Mouse (Mus musculus) heart, embryonic 15.5 days (tissue): ENCODE results near the gene Osbpl3. TPM values are rescaled to one million over a fixed set of nuclear protein-coding genes. Genes with fewer than 3 reads are reported as not detected.

Experiments used
- polyA plus RNA-seq: library from polyadenylated mRNA; unstranded; fragments of >200 nt; fragmentation: Nextera tagmentation; extraction: Ambion mirVana; gene quantifications from 2 replicates; pipeline ENCODE4 v1.2.1, GENCODE M21; 2015

Osbpl3 gene
- polyA plus RNA-seq, 1 experiment from 2014 or later = 15.8 TPM

Other genes with a start within 250 kb of the Osbpl3 start
- gene Gsdme, start 192.3 kb downstream of the Osbpl3 start, polyA plus RNA-seq = 35.3 and 35.8 TPM in 2 replicates
- gene Cycs, start 110.3 kb upstream of the Osbpl3 start, polyA plus RNA-seq = 144 and 216 TPM in 2 replicates
- 0.34 and 0.37 TPM in 2 replicates for gene 4921507P07Rik, start 140.4 kb upstream of the Osbpl3 start, polyA plus RNA-seq
- gene Npvf, start 198.2 kb upstream of the Osbpl3 start, polyA plus RNA-seq = 0.15 and 0.18 TPM in 2 replicates